Mouse (Mus musculus) neutrophil, adult 5-6 weeks (primary cell): ENCODE results near the gene Card10. TPM values are rescaled to one million over a fixed set of nuclear protein-coding genes. Genes with fewer than 3 reads are reported as not detected.
A peak's percentile ranks its signal among the peaks of the same experiment; 100 is the strongest.

Source experiments
- ATAC-seq: fragments of 151-379, 151-347 bp; 2 replicates; pipeline ENCODE4 v1.8.0; 2017; ENCODE audit warnings: mild to moderate bottlenecking, moderate TSS enrichment; ENCODE audit not compliant: insufficient number of reproducible peaks, poor library complexity, low FRiP score, severe bottlenecking; ENCODE audit errors: extremely low read depth
- total RNA-seq: library from RNA; stranded (forward); fragments of 200-1000 nt; gene quantifications from 2 replicates; pipeline ENCODE4 v1.2.3, GENCODE M21; 2017

Card10 gene
- total RNA-seq, 1 experiment from 2014 or later: 5.0 TPM

DNA sequence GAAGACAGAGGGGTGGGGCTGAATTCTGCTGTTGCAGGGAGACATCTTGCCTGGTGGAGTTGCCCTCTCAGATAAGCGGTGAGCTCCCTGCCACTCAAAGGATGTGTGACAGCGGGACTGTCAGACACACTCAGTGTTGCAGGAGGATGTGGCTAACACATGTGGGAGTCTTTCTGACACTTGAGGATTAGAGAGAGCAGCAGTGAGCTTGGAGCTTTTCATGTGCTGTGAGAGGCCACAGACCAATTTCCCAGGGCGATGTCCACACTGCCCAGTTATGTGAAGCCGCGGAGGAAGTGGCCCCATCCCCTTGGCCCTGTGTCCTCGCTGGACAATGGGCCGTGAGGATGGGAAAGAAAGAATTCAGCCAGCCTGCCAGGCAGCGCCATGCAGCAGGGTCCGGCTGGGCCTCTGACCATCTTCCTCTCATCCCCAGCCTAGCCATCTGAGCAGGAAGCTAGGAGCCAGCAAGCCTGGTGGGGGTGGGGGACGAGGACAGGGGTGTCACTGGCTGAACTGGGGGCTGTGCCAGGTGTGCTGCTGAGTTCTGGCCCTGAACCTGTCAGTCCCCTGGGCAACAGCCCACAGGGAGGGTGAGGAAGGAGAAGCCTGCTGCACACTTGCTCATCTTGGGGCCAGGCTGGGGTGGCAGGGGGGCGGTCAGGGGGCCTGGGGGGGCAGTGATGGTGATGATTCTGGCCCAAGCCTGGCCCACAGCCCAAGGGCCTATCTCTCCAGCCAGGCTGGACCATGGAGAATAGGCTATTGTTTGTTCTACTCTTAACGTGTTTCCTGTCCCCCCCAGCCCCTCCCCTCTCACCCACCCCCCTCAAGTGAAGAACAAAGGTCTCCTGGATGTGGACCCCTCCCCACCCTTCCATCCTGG is 32.6 kb upstream of the Card10 start:
- no peak for ATAC-seq

DNA sequence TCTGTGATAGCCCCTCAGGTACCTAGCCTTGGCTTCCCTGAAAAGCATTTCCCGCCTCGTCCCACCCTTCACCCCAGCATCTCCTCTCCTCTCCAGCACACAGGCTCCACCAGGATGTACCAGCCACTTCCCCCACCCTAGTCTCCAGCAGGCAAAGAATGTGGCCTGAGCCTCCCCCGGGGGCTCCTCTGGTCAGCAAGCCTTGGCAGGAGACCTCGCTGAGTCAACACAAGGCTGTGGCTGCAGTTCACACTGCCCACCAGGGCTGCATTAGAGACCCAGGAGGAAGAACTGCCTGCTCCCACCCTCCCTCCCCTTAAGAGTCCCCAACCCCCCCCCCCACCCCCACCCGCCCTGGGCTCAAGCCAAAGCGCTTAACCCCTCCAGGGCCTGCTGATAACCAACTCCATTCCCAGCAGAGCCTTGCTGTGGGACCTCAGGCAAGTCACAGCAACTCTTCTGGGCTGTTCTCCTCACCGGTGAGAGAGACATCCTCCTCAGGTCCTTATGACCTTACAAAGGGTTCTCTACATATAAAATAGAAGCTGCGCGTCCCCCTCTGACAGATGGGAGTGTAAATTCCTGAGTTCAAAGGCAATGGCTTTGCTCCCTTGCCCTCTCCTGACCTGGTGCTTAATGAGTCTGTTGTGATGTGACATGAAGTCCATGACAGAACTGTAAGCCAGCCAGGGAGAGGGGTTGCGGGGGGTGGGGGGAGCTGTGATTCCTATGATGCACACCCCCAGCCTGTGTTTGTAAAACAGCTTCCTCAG is 31.6 kb upstream of the Card10 start:
- ATAC-seq: no peak

DNA sequence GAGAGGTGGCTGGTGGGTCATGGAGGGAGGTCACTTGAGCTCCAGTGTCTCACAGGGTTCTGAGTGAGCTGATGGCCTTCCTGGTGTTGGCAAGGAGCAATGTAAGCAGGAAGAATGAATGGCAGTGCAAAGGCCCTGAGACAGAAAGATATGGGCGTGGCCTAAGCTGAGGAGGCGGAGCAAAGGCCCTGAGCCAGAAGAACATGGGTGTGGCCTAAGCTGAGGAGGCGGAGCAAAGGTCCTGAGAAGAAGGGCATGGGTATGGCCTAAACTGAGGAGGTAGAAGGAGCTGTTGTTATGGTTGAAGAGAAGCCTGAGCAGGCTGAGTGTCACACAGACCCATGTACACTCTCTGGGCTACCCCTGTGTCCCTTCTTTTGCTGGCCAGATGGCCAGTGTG is 30.7 kb upstream of the Card10 start:
- ATAC-seq: no peak

DNA sequence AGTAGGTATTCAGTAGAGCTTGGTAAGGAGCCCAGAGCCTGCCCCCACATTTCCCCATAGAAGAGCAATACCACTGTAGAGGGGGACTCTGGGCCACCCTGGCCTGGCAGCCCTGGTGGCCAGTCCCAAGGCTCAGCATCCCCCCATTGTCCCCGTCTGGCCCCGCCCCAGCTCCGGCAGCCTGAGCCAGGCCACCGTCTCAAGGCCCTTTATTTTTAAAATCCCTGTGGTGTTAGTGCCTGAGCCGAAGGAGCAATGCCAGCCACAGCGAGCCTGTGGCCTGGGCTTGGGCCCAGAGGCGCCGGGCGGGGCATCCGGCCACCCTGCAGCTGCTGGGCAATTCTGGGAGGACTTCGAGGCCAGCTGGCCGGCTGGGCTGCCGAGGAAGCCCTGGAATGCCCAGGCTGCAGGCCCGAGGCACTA is 29.9 kb upstream of the Card10 start:
- no peak for ATAC-seq

DNA sequence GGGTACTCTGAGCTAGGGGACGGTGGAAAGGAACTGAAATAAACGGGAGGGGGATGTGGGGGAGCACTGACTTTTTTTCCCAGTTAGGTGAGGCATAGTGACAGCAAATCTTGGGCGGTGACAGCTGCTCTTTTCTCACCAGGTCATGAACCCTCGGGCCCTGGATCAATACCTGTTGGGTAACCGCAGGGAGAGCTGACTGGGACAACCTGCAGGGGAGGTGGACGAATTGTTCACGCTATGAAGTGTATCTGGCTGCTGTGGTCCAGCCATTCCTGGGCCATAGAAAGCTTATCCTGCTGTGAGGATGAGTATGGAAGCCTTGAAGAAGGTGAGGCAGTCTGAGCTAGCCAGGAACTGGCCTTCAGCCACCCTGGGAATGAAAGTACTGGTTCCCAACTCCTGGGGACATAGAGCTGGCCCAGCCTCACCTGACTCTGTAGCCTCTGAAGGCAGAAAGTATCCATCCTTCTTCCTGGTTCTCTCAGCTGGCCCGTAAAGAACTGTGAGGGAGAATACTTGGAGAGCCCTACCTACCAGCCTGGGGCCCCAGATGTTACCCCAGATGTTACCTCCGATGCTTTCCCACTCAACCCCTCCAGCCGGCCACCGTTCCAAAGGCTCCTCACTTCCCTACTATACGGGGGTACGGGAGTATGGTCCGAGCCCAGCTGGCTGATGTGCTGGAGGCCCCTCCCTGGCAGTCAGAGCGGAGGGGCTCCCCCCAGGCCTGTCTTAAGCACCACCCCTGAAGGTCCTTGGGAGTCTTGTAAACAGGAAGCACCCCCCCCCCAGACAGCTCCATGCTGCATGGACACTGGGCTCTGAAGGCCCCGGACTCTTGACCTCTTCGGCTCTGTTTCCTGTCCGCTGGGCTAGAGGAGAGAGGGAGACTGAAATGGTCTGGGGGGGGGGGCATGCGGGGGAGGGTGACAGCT is 29.1 kb upstream of the Card10 start:
- ATAC-seq: no peak

DNA sequence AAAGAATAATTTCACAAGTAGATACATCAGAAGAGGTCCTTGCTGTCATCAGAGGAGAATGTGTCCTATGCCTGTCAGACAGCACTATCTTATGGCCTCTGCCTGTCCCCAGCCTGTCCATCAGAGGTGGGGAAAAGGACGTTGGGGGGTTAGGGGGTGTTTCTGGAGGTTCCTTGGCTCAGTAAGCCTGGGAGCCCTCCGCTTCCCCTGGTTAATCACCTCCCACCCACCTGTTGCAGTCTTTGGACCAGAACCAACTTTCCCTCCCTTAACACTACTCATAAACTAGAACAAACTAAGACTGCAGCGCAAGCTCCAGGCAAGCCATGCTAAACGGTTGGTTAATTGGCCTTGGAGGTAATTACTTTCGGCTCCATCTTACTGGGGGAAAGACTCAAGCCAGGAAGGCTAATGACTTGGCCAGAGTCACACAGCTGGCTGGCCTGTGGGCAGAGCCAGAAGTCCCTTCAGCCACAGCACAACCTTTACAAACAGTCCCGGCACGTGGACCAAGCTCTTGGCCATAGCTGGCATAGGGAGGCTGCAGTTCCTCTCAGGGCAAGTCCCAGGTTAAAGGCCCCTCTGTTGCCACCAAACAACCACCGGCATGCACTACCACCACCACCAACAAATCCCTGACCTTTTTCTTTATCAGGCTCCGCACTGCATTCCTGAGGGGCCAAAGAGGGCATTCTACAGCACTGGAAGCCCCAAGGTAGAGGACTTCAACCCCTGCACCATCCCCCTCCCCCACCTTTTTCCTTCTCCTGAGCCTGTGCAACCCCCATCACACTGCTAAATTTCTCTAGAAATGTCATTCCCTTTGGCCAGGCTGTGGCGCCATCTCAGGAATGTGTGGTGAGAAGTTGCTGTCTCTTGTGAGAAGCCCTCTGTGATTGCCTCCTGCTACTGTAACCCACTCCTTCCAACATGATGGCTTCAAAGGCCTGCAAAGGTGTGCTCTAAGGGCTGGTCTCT is 28.2 kb upstream of the Card10 start:
- ATAC-seq: no peak

DNA sequence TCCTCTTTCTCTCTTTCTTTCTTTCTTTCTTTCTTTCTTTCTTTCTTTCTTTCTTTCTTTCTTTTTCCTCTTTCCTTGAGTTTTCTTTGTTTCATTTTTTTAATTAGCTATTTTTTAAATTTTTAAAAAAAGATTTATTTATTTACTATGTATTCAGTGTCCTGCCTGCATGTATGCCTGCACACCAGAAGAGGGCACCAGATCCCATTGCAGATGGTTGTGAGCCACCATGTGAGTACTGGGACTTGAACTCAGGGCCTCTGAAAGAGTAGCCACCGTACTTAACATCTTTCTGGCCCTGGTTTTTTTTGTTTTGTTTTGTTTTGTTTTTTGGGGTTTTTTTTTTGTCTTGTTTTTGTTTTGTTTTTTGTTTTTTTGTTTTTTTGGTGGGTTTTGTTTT is 26.8 kb upstream of the Card10 start:
- no peak for ATAC-seq

DNA sequence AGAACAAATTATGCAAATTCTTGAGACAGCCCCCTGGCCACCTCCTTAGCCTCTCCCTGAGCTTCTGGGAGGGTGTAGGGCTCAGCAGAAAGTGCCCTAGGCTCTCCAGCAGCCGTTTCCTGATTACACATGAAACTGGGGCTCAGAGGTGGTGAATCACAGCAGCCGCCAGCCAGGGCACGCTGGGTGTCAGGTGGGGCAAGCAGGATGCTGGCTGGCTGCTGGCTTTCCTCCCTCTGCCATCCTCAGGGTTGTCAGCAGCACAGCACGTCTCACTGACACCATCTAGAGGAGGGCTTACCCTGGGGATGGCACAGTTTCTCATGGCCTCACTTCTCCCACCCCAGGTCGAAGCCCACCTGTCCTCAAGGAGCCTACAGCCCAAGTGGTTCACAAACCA is 25.5 kb upstream of the Card10 start:
- ATAC-seq: no peak; the same call in 1 of the 2 replicates

DNA sequence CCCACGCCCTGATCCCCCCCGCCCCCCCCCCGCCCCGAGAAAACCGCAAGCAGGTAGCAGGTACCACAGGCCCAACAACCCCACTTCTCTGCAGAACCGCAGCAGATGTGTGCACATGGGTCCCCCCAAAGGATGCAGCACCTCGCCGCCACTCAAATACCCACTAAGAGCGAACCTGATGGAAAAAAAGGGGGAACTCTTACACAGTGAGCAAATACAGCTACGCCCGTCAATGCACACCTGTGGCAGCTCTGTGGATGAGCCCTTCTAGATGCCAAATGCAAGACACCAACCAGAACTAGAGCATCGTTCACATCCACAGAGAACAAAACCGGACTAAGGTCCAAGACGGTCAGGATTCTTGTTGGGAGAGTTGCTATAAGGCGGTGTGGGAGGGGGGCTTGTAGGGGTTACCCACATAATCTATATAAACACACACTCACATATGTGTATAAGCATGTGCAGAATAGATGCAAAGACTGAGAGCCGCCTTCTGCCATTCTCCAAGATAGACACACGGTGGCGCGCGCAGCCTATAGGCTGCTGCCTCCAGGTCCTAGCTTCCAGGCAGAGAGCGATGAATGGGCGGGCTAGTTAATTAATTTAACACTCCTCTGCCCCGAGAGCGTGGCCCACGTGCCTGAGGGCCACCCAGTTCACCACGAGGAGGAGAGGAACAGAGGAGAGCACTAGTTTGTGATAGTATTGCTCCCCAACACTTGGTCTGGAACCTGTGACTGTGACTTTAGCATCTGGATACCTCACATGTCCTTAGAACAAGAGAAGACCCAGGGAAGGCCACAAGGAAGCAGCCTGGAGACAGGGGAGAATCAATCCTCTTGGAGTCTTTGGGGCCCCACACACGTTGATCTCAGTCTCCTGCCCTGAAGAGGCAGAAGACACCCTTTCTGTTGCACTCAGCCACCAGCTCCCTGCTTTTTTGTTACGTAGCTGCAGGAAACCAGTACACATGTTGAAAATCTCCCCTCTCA is 23.7 kb upstream of the Card10 start:
- ATAC-seq: peak; percentile 83

DNA sequence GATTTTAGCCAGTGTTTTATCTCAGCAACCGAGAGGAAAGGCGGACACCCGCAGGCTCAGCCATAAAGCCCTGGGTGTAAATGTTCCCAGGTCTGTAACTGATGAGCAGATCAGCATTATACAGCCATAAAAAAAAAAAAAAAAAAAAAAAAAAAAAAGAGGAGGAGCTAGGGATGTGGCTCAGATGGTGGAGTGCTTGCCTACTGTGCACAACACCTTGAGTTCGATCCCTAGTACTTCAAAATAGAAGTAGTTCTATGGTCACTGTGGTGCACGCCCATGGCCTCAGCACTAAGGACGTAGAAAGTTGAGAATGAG is 13.2 kb upstream of the Card10 start:
- no peak for ATAC-seq

DNA sequence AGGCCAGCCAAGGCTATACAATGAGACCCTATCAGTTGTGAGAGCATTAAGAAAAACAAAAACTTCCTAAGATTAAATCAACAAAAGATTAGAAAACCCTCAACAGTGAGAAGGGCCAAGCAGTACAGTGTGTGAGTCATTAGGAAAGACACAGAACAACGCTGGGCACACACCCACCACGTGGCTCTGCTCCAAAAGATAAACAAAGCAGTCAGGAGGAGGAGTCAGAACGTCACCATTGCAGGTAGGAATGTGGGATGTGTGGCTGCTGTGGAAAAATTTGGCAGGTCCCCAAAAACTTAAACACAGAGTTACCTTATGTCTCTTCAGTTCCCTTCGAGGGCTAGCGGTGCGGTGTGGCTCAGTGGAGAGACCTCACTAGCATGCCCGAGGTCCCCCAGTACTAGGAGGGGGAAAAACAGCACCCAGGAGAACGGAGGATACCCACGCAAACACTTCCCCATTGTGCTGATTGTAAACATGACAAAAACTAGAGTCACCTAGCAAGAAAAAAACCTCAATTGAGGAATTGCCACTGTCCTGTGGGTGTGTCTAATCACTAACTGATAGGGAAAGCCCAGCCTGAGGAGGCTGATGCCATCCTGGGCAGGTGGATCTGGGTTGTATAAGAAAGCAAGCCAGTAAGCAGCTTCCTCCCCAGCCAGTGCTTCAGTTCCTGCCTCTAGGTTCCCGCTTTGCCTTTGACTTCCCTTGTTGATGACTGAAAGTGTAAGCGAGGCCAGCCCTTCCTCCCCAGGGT is 12.7 kb upstream of the Card10 start:
- peak; percentile 72 for ATAC-seq

DNA sequence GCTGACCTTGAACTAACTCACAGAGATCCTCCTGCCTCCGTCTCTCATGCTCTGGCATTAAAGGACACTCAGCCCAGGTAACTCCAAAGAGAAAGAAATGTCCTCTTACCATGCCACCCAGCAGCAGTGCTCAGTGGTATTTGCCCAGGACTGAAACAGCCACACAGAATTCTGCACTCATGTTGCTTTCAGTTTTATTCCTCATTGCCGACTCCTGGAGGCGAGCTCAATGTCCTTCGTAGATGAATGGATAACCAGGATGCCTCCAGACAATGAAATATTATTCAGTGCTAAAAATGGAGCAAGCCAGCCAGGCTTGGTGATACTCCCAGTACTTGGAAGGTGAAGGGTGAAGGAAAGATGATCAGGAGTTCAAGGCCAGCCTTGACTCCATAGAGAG is 10.8 kb upstream of the Card10 start:
- ATAC-seq: no peak

DNA sequence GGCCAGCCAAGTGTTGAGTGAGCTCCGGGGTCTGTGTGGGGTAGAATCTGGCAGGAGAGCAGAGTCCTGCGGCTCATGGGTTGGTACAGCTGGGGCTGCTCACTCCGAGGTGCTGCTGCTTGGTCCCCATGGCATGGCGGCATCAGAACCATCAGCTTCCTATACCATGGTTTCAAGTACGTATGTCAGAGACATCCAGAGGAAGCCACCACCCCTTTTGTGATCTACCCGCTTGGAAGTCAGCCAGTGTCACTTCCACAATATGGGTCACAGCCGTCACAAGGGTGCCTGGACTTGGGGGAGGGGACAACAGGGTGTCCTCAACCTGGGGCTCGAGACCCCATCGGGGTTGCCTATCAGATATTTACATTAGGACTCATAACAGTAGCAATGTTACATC is 7.3 kb upstream of the Card10 start:
- peak; percentile 47; the same call in 1 of the 2 replicates for ATAC-seq

DNA sequence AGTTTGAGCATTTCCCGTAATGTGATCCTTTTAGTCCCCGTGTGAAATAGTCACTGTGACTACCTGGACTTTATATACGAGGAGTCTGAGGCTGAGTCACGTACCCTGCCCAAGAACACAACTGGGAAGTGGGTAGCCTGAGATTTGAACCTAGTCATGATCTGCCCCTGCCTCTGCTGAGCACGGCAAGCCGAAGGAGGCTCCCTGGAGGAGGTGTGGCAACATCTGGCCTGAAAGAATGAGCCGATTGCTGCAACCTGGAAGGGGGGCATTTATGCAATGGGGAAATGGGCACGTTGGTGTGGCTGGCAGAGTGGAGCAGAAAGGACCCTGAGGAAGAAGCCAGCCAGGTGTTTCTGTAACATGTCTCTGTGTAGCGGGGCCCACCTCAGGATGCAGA is 6.9 kb upstream of the Card10 start:
- ATAC-seq: peak; percentile 52; the same call in 1 of the 2 replicates

DNA sequence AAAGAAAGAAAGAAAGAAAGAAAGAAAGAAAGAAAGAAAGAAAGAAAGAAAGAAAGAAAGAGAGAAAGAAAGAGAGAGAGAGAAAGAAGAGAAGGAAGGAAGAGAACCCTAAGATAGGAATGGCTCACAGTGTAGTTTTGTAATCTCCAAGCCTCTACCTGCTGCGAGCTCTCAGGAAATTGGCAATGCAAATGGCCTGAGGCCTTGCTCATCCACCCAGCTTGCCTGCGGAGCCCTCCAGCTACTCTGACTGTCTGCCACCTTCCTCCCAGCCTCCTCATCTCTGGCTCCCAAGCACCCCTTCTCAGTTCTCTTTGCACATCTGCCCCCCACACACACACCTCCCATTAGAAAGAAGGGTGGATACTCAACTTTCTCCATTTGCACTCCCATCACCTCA is 6.1 kb upstream of the Card10 start:
- no peak for ATAC-seq

DNA sequence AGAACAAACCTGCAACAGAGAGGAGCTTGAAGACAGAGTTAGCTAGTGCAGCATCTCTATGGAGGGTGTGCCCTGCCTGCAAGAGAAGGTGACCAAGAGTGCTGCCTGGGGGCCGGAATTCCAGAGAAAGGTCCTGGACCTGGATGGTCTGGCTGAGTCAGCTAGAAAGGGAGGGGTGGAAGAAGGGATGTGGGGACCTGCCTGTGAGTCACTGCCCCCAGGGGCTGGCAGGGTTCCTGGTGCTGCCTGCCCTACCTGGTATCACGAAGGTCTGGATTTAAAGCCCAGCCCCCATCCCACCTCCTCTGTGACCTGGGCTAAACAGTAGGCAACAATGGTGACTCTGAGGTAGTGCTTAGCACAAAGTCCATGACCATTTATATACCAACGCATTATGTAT is 4.3 kb upstream of the Card10 start:
- no peak for ATAC-seq
